Mouse (Mus musculus): Measurements from ENCODE around the gene Vav3.

DNA sequence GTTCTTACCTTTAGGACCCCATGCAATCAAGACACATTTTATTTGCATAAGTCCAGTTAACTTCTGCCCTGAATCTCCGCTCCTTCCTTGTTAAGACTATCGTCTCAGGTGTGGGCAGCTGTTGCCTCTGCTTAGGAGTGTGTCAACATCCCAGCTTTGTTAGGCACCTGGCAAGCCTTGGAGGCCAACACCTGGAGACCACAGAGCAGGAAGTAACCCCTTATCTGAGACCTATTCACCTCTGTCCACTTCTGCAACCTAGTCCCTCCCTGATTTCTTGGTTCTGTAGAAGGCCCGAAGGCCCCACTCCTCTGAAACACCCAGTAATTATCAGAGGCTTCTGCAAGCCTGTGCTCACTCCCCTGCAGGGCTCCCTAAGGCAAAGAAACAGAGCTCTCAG lies 255.6 kb downstream of the Vav3 start:
- no peak for TF ChIP-seq POLR2A (IDR thresholded peaks at IDR 0.05; ENCODE audit: low read depth, low read length)
- TF ChIP-seq CTCF (IDR thresholded peaks at IDR 0.05; ENCODE audit: extremely low read depth, insufficient read depth, insufficient read length, insufficient replicate concordance): no peak
